Mouse (Mus musculus) embryo, embryonic 9.5 days (tissue): Measurements from ENCODE around the gene Mthfr.
"Not testable (repeated sequence)": the region's sequence is repeated elsewhere in the genome, so short reads cannot be mapped to it uniquely, and the experiment has no call there.

ENCODE experiments used
- DNase-seq: peaks from one replicate; pipeline ENCODE4 v3.0.0-alpha.2; 2017; ENCODE audit errors: extremely low spot score

Gene Mthfr

DNA sequence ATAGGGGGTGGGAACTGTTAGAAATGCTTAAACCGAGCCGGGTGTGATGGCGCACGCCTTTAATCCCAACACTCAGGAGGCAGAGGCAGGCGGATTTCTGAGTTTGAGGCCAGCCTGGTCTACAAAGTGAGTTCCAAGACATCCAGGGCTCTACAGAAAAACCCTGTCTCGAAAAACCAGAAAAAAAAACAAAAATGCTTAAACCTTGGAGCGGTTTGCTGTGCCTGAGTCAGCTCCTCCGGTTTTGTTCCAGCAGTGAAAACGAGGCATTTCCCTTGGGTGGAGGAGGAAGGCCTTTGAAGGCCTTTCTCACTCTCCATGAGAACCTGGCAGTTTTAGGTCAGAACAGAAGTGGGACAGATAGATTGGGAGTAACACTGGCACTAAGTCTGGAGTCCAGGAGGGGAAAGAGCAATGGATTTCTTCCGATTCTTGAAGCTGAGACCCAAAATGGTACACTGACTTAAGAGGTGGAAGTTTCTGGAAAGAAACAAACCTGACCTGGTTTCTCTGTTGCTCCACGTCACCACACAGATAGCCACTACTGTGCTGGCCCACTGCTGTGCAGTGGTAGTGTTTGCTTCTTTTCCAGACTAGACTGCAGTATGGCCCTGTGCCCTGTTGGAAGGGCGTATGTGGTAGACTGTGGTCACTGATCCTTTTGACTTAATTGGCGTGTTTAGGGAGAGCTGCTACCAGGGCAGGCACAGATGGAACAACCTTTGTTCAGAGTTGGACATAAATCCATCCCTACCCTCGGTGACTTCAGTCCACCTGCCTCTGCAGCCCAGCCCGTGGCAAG, 1.4 kb downstream of the Mthfr start:
- no peak for DNase-seq

DNA sequence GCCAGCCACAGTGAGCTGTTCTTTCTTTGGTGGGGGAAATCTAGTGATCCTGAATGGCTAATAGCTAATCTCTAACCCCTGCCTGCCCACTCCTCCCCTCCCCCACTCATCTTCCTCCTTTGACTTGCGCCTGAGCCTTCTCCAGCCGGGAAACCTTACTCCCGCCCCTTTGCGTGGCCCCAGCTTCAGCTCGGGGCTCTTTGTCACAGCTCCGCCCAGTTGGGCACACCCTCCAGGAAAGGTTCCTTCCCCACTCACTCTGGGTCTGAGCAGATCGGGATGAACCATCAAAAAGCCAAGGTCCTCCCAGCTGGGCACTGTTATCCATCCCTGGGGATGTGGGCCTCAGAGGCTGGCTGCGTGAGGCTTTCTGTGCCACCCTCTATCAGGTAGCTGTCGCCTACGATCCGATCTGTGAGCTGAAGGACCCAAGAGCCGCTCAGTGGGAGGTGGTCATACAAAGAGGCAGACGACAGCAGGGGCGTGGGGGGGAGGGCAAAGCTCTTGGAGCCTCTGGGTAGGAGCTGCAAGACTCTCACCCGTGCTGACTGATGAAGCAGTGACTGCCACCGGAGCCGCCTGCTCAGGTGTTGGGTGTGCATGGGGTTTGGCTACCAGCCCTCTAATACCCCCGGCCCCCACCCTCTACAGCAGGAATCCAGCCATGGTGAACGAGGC, 2.2 kb downstream of the Mthfr start:
- peak; percentile 85 for DNase-seq

- peak; percentile 56 for DNase-seq
These were observed 2.8 kb downstream of the Mthfr start for GRCm38 (mm10) chr4:148041611-148042191.

DNA sequence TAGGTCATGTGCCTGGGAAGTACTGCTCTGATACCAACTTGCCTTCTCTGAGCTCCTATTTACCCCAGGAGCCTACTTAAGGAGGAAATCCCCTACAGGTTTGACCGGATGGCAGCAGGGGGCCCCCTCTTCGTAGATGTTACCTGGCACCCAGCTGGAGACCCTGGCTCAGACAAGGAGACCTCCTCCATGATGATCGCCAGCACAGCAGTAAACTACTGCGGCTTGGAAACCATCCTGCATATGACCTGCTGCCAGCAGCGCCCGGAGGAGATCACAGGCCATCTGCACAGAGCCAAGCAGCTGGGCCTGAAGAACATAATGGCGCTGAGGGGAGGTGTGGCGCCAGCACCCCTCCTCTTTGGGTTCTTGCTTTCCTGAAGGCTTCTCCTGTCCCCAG, 4.5 kb downstream of the Mthfr start:
- not testable (repeated sequence) for DNase-seq

DNA sequence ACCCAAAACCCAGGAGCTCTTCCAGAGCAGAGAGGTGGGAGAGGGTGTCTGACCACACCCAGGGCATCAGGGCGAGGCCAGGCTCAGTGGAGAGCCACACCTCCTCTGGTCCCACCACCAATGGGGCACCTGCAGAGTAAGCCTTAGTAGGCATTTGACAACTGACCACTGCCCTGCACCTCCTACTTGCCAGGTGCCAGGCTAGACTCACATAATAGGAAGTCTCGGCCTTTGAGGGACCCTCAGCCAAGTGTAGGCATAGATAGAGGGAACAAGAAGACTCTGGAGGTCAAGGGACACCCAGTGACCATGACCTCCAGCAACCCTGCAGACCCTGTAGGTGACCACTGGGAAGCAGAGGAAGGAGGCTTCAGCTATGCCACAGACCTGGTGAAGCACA, 5.2 kb downstream of the Mthfr start:
- DNase-seq = no peak

GRCm38 (mm10) chr4:148046450-148047031, 7.7 kb downstream of the Mthfr start:
- DNase-seq = no peak

DNA sequence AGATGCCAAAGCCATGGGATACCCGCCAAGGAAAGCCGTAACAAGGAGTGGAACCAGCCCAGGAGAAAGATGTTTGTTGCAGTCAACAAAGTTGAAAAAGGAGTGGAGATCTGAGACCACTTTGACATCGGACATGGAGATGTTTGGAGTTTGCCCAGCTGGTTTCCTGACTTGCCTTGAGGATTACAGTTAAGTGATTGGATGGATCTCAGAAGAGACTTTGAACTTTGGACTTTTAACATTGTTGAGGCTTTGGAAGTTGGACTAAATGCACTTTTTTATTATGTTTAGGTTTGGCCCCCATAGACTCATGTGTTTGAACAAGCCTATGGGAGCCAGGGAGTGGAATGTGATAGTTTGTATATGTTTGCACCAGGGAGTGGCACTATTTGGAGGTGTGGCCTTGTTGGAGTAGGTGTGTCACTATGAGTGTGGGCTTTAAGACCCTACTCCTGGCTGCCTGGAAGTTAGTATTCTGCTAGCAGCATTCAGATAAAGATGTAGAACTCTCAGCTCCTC, 11.6 kb downstream of the Mthfr start:
- not testable (repeated sequence) for DNase-seq

DNA sequence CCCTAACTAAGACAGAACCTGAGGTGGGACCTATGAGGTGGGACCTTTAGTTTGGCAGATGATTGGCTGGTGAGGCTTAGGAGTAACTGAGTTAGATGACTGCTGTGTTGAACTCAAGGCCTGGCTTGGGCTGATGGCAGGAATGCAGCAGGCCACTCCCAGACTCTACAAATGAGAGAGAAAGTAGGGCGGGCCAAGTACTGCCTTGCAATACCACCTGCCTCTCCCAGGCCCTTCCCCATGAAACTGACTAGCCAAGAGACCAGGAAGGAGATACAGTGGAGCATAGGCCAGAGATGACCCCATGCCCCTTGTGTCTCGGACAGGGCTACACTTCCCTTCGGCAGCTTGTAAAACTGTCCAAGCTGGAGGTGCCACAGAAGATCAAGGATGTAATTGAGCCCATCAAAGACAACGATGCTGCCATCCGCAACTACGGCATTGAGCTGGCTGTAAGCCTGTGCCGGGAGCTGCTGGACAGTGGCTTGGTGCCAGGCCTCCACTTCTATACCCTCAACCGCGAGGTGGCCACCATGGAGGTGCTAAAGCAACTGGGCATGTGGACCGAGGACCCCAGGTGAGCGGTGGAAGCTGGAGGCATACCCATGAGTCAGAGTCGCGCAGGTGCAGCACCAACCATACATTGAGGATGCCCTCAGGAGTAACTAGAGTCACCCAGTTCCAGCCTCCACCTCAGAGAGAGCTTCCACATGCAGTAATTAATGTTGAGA, 12.3 kb downstream of the Mthfr start:
- no peak for DNase-seq

GRCm38 (mm10) chr4:148051886-148052285, 13.0 kb downstream of the Mthfr start:
- no peak for DNase-seq

GRCm38 (mm10) chr4:148052976-148053375, 14.1 kb downstream of the Mthfr start:
- DNase-seq = no peak

DNA sequence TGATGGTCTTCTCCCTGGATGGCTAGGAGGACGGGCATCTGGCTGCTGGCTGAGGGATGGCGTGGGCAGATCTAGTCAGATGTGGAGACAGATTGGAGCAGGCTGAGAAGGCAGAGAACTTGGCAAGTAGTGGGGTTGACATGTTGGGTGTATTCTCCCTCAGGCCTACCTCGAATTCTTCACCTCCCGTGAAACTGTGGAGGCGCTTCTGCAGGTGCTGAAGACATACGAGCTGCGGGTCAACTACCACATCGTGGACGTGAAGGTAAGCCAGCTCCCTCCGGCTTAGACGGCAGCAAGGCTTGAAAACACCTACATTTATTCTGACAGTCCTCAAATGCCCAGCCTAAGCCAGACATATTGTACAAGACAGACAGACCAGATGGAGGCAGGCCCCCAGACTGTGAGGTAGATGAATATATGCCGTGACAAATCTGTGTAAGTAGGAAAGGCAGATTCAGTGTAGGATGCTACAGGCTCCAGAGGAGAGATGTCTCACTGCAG, 14.6 kb downstream of the Mthfr start:
- no peak for DNase-seq

DNA sequence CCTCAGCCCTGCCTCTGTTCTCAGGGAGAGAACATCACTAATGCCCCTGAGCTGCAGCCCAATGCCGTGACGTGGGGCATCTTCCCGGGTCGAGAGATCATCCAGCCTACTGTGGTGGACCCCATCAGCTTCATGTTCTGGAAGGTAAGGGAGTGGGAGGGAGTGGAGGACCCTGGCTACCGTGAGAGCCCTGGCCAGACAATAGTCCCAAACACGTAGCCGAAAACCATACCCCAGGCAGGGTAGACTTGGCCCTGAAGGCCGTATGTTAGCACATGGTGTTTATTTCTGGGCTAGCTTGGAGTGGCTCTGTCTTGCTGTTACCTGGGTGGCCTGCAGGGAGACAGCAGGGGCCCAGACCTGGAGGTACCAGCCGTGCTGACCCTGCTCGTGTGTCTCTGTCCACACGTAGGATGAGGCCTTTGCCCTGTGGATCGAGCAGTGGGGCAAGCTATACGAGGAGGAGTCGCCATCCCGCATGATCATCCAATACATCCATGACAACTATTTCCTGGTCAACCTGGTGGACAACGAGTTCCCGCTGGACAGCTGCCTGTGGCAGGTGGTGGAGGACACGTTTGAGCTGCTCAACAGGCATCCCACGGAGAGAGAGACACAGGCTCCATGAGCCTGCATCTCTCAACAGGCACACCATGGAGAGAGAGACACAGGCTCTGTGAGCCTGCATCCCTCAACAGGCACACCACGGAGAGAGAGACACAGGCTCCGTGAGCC, 16.3 kb downstream of the Mthfr start:
- DNase-seq = no peak

- no peak for DNase-seq
These were observed 17.4 kb downstream of the Mthfr start for GRCm38 (mm10) chr4:148056246-148056645.

- no peak for DNase-seq
These were observed 17.9 kb downstream of the Mthfr start for GRCm38 (mm10) chr4:148056801-148057200.

- no peak for DNase-seq
These were observed 18.9 kb downstream of the Mthfr start for GRCm38 (mm10) chr4:148057661-148058209.

GRCm38 (mm10) chr4:148058218-148058819, 19.4 kb downstream of the Mthfr start:
- DNase-seq = no peak

GRCm38 (mm10) chr4:148058993-148059392, 20.1 kb downstream of the Mthfr start:
- no peak for DNase-seq

- DNase-seq = peak; percentile 37
These were observed 21.5 kb downstream of the Mthfr start for GRCm38 (mm10) chr4:148060120-148061085.

GRCm38 (mm10) chr4:148061086-148061480, 22.2 kb downstream of the Mthfr start:
- no peak for DNase-seq
